Mouse (Mus musculus) heart, adult 11 months (tissue): ENCODE data around the gene Ttll11.
A peak's percentile ranks its signal among the peaks of the same experiment; 100 is the strongest.

Experiments used
- DNase-seq: peaks from one replicate; pipeline ENCODE4 v3.0.0; 2022

The Ttll11 gene

GRCm38 (mm10) chr2:35898425-35899134 is 81.1 kb downstream of the Ttll11 start:
- peak; percentile 98 for DNase-seq

GRCm38 (mm10) chr2:35897125-35897524 is 82.6 kb downstream of the Ttll11 start:
- no peak for DNase-seq

GRCm38 (mm10) chr2:35894512-35894911 is 85.2 kb downstream of the Ttll11 start:
- no peak for DNase-seq

- DNase-seq = no peak
Observed at GRCm38 (mm10) chr2:35890635-35891034, 89.1 kb downstream of the Ttll11 start.

- no peak for DNase-seq
Observed at GRCm38 (mm10) chr2:35889776-35890175, 89.9 kb downstream of the Ttll11 start.

GRCm38 (mm10) chr2:35884296-35884695 is 95.4 kb downstream of the Ttll11 start:
- peak; percentile 94 for DNase-seq

GRCm38 (mm10) chr2:35882336-35882987 is 97.3 kb downstream of the Ttll11 start:
- DNase-seq = no peak

- no peak for DNase-seq
Observed at GRCm38 (mm10) chr2:35881896-35882295, 97.8 kb downstream of the Ttll11 start.

GRCm38 (mm10) chr2:35880362-35880761 is 99.4 kb downstream of the Ttll11 start:
- peak; percentile 95 for DNase-seq

GRCm38 (mm10) chr2:35879887-35880286 is 99.8 kb downstream of the Ttll11 start:
- no peak for DNase-seq

GRCm38 (mm10) chr2:35878506-35878905 is 101.2 kb downstream of the Ttll11 start:
- no peak for DNase-seq

- no peak for DNase-seq
Observed at GRCm38 (mm10) chr2:35875572-35875971, 104.1 kb downstream of the Ttll11 start.

- no peak for DNase-seq
Observed at GRCm38 (mm10) chr2:35874421-35874820, 105.3 kb downstream of the Ttll11 start.

- DNase-seq = no peak
Observed at GRCm38 (mm10) chr2:35869165-35869564, 110.5 kb downstream of the Ttll11 start.

GRCm38 (mm10) chr2:35863284-35863683 is 116.4 kb downstream of the Ttll11 start:
- no peak for DNase-seq

GRCm38 (mm10) chr2:35861185-35861584 is 118.5 kb downstream of the Ttll11 start:
- no peak for DNase-seq

- no peak for DNase-seq
Observed at GRCm38 (mm10) chr2:35860394-35860744, 119.3 kb downstream of the Ttll11 start.

- DNase-seq = no peak
Observed at GRCm38 (mm10) chr2:35859708-35860393, 119.9 kb downstream of the Ttll11 start.

- no peak for DNase-seq
Observed at GRCm38 (mm10) chr2:35858281-35858680, 121.4 kb downstream of the Ttll11 start.

- DNase-seq = no peak
Observed at GRCm38 (mm10) chr2:35856901-35857300, 122.8 kb downstream of the Ttll11 start.

- DNase-seq = no peak
Observed at GRCm38 (mm10) chr2:35854877-35855276, 124.8 kb downstream of the Ttll11 start.

- DNase-seq = no peak
Observed at GRCm38 (mm10) chr2:35852971-35853370, 126.7 kb downstream of the Ttll11 start.

GRCm38 (mm10) chr2:35852164-35852509 is 127.6 kb downstream of the Ttll11 start:
- no peak for DNase-seq
